9 mouse cellular contexts compared by ENCODE assay signal in genomic region chr1:152203187-152203586, GRCm38 (mm10).
DNase-seq lines count a peak whose midpoint lies in the region; ATAC-seq lines count a peak whose summit lies in the region.
"Had no signal": no experiment of that assay in that cellular context is flagged by ENCODE, and none has a peak within 500 bp of the region (broad histone marks: within the 10 kb centered on the region; RNA-seq: fewer than 3 reads in every experiment).

No protein-coding gene starts in this region.

- no peaks in the 10 kb centered on the region for H3K9me3 ChIP-seq in forebrain, embryonic 10.5 days
- no peaks in the 10 kb centered on the region for H3K9me3 ChIP-seq in forebrain, embryonic 11.5 days (ENCODE audit: control insufficient read depth, low read length)
- H3K9me3 ChIP-seq in limb, embryonic 11.5 days (ENCODE audit: control insufficient read depth, low read length) = no peaks in the 10 kb centered on the region
- no peaks in the 10 kb centered on the region for H3K9me3 ChIP-seq in limb, embryonic 10.5 days (replicated peaks)
- H3K9me3 ChIP-seq in intestine, embryonic 15.5 days = no peaks in the 10 kb centered on the region

- H3K27ac ChIP-seq in forebrain, embryonic 10.5 days = 0 out of 2 replicates have a peak overlapping the region, but pooled peaks have one; percentile 15
- no peak overlapping the region for H3K27ac ChIP-seq in forebrain, embryonic 11.5 days (ENCODE audit: low read depth, low read length)
- H3K27ac ChIP-seq in limb, embryonic 11.5 days (replicated peaks; ENCODE audit: low read depth, low read length) = no peak overlapping the region
- no peak overlapping the region for H3K27ac ChIP-seq in limb, embryonic 10.5 days
- H3K27ac ChIP-seq in intestine, embryonic 15.5 days = no peak overlapping the region

- no peak for DNase-seq in forebrain, embryonic 10.5 days (ENCODE audit: extremely low spot score, low spot score)
- no peak for DNase-seq in forebrain, embryonic 11.5 days (ENCODE audit: low spot score)
- peak; percentile 44 for DNase-seq in limb, embryonic 11.5 days (ENCODE audit: low spot score)
- DNase-seq in limb, embryonic 10.5 days (ENCODE audit: low spot score) = no peak
- peak; percentile 70 for DNase-seq in retina, postnatal 1 day
- DNase-seq in lung, postnatal 10 days = no peak
- DNase-seq in natural killer cell, adult 2 months (ENCODE audit: low spot score in 2 of 2) = no peak
- DNase-seq: right cerebral cortex, postnatal 4 days had no signal

- no peak overlapping the region for H3K4me2 ChIP-seq in forebrain, embryonic 11.5 days (ENCODE audit: low read depth, low read length, severe bottlenecking)
- H3K4me2 ChIP-seq in limb, embryonic 11.5 days (ENCODE audit: low read depth, severe bottlenecking) = no peak overlapping the region
- H3K4me2 ChIP-seq in intestine, embryonic 15.5 days (replicated peaks) = no peak overlapping the region

- no peak overlapping the region for H3K9ac ChIP-seq in forebrain, embryonic 11.5 days (ENCODE audit: low read length)
- H3K9ac ChIP-seq in limb, embryonic 11.5 days (ENCODE audit: low read length) = no peak overlapping the region
- no peak overlapping the region for H3K9ac ChIP-seq in intestine, embryonic 15.5 days

- no peaks in the 10 kb centered on the region for H3K36me3 ChIP-seq in forebrain, embryonic 10.5 days (replicated peaks)
- H3K36me3 ChIP-seq in forebrain, embryonic 11.5 days (ENCODE audit: control insufficient read depth, insufficient read depth, low read length) = no peaks in the 10 kb centered on the region
- no peaks in the 10 kb centered on the region for H3K36me3 ChIP-seq in limb, embryonic 11.5 days (ENCODE audit: control insufficient read depth, insufficient read depth, low read length)
- no peaks in the 10 kb centered on the region for H3K36me3 ChIP-seq in limb, embryonic 10.5 days
- no peaks in the 10 kb centered on the region for H3K36me3 ChIP-seq in intestine, embryonic 15.5 days

- 0 out of 2 replicates have a peak, but pooled peaks cover 5% of the 10 kb centered on the region for H3K4me1 ChIP-seq in forebrain, embryonic 10.5 days
- no peaks in the 10 kb centered on the region for H3K4me1 ChIP-seq in forebrain, embryonic 11.5 days (replicated peaks; ENCODE audit: control insufficient read depth, insufficient read depth, low read length)
- H3K4me1 ChIP-seq in limb, embryonic 11.5 days (ENCODE audit: control insufficient read depth, insufficient read depth, low read length) = no peaks in the 10 kb centered on the region
- H3K4me1 ChIP-seq in limb, embryonic 10.5 days = peaks cover 6% of the 10 kb centered on the region; the same call in 1 of the 2 replicates
- no peaks in the 10 kb centered on the region for H3K4me1 ChIP-seq in intestine, embryonic 15.5 days (replicated peaks)

- no peak overlapping the region for H3K4me3 ChIP-seq in forebrain, embryonic 10.5 days
- H3K4me3 ChIP-seq in forebrain, embryonic 11.5 days (ENCODE audit: low read depth, low read length) = no peak overlapping the region
- H3K4me3 ChIP-seq in limb, embryonic 11.5 days (ENCODE audit: low read depth, low read length) = no peak overlapping the region
- no peak overlapping the region for H3K4me3 ChIP-seq in limb, embryonic 10.5 days
- H3K4me3 ChIP-seq in intestine, embryonic 15.5 days (replicated peaks) = no peak overlapping the region

- no peak for ATAC-seq in forebrain, embryonic 11.5 days (replicated peaks; ENCODE audit: low FRiP score)
- ATAC-seq in limb, embryonic 11.5 days (ENCODE audit: insufficient number of reproducible peaks, low FRiP score, low TSS enrichment, low read depth) = peak; percentile 70; the same call in 1 of the 2 replicates
- peak; percentile 58 for ATAC-seq in intestine, embryonic 15.5 days

- no peaks in the 10 kb centered on the region for H3K27me3 ChIP-seq in forebrain, embryonic 10.5 days (ENCODE audit: poor library complexity, severe bottlenecking)
- no peaks in the 10 kb centered on the region for H3K27me3 ChIP-seq in forebrain, embryonic 11.5 days (ENCODE audit: control insufficient read depth, insufficient read depth, low read length)
- no peaks in the 10 kb centered on the region for H3K27me3 ChIP-seq in limb, embryonic 11.5 days (ENCODE audit: control insufficient read depth, insufficient read depth, low read length)
- H3K27me3 ChIP-seq in limb, embryonic 10.5 days (ENCODE audit: low read depth, poor library complexity, severe bottlenecking) = no peaks in the 10 kb centered on the region
- H3K27me3 ChIP-seq in intestine, embryonic 15.5 days (replicated peaks) = no peaks in the 10 kb centered on the region

- WGBS in forebrain, embryonic 10.5 days = 56% methylated on average over 2 of the region's 2 CpGs
- WGBS in forebrain, embryonic 11.5 days = 70% methylated on average over 2 of the region's 2 CpGs
- WGBS in limb, embryonic 11.5 days = 68% methylated on average over 2 of the region's 2 CpGs
- WGBS in limb, embryonic 10.5 days = 75% methylated on average over 2 of the region's 2 CpGs
- WGBS in intestine, embryonic 15.5 days = 56% methylated on average over 2 of the region's 2 CpGs

Comparison
In these comparisons a context has a peak if more than half of its experiments do, and no peak if none do; other contexts are left out.
1. DNase-seq: peak in limb, embryonic 11.5 days (single experiment) and retina, postnatal 1 day (single experiment); none in forebrain, embryonic 10.5 days (single experiment), forebrain, embryonic 11.5 days (single experiment), limb, embryonic 10.5 days (single experiment), lung, postnatal 10 days (single experiment) and natural killer cell, adult 2 months (0 of 2).